11 mouse cellular contexts compared by ENCODE assay signal in the genomic region with DNA sequence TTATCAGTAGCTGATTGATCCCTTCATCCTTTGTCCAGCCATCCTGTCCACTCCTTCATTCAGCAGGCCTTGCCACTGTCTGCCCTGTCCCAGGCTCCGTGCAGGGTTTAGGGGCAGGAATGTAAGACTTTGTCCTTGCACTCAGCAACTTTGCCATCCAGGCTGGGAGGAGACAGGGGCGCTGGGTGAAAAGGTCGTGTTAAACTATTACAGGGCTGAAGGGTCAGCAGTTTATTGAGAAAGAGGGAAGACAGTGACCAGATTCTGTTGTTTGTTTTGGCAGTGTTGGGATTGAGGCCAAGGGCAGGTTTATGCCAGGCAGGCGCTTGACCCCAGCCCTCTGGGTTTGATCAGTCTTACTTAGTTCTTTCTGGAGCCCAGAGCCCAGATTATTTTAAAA. TPM values are rescaled to one million over a fixed set of nuclear protein-coding genes. Genes with fewer than 3 reads are reported as not detected.
DNase-seq lines count a peak whose midpoint lies in the region; ATAC-seq and TF ChIP-seq lines count a peak whose summit lies in the region.
"Had no signal": no experiment of that assay in that cellular context is flagged by ENCODE, and none has a peak within 500 bp of the region (broad histone marks: within the 10 kb centered on the region; RNA-seq: fewer than 3 reads in every experiment).

No protein-coding gene starts in this region.

- no peak overlapping the region for H3K4me3 ChIP-seq in lung, embryonic 16.5 days (ENCODE audit: low read length)
- no peak overlapping the region for H3K4me3 ChIP-seq in liver, embryonic 14.5 days (ENCODE audit: insufficient read depth in 1 of 2, low read depth in 2 of 2, low read length in 2 of 2)

- TF ChIP-seq EP300 in liver, embryonic 14.5 days (IDR thresholded peaks at IDR 0.05; ENCODE audit: low read depth): no peak

- ATAC-seq in lung, embryonic 16.5 days (ENCODE audit: low read depth): no peak
- 0 out of 2 replicates have a peak, but pooled peaks have one; percentile 42 for ATAC-seq in liver, embryonic 14.5 days (ENCODE audit: insufficient read depth)
- ATAC-seq in CD4-positive, CD25-positive, alpha-beta regulatory T cell, adult 4 months: no peak

- no peak overlapping the region for H3K27ac ChIP-seq in lung, embryonic 16.5 days (ENCODE audit: low read length)
- H3K27ac ChIP-seq in liver, embryonic 14.5 days: no peak overlapping the region
- H3K27ac ChIP-seq: stomach, postnatal 0 days had no signal

- 0 out of 2 replicates have a peak overlapping the region, but pooled peaks have one; percentile 29 for H3K9ac ChIP-seq in lung, embryonic 16.5 days (ENCODE audit: low read length)
- no peak overlapping the region for H3K9ac ChIP-seq in liver, embryonic 14.5 days (replicated peaks)

- H3K36me3 ChIP-seq in lung, embryonic 16.5 days (ENCODE audit: control insufficient read depth, insufficient read depth, low read length): peaks cover 34% of the 10 kb centered on the region
- H3K36me3 ChIP-seq in liver, embryonic 14.5 days (replicated peaks; ENCODE audit: control insufficient read depth, insufficient read depth, low read depth): no peaks in the 10 kb centered on the region; the same call in 1 of the 2 replicates

- H3K27me3 ChIP-seq in lung, embryonic 16.5 days (ENCODE audit: control insufficient read depth, insufficient read depth, low read depth, low read length): no peaks in the 10 kb centered on the region
- H3K27me3 ChIP-seq in liver, embryonic 14.5 days (ENCODE audit: control insufficient read depth, insufficient read depth, low read length): no peaks in the 10 kb centered on the region

- DNase-seq in adrenal gland, adult (ENCODE audit: inconsistent age in 2 of 2, low spot score in 1 of 2): peak; percentile 73 to 90
- no peak for DNase-seq in adrenal gland, postnatal 4 days (ENCODE audit: low spot score in 2 of 2)
- no peak for DNase-seq in lung, postnatal 4 days
- DNase-seq in kidney, adult 9 months: peak; percentile 97
- DNase-seq in liver, embryonic 14.5 days (ENCODE audit: low read depth in 3 of 3, low spot score in 3 of 3): peak; percentile 14 to 20 (median 19)
- no peak for DNase-seq in c-Kit-positive CD71-positive TER-119-positive erythroid progenitor cells, embryonic 14.5 days (ENCODE audit: low spot score)
- DNase-seq: cerebellum, adult 11 months had no signal

- TF ChIP-seq CTCF in liver, embryonic 14.5 days (IDR thresholded peaks at IDR 0.05; ENCODE audit: low read depth): no peak

- H3K4me1 ChIP-seq in lung, embryonic 16.5 days (replicated peaks; ENCODE audit: control insufficient read depth, insufficient read depth, low read length): no peaks in the 10 kb centered on the region
- peaks cover 0 to 6% of the 10 kb centered on the region in 2 experiments; a peak in 1 of 4 replicates for H3K4me1 ChIP-seq in liver, embryonic 14.5 days (replicated peaks; ENCODE audit: control insufficient read depth in 2 of 2, insufficient read depth in 2 of 2, low read length in 1 of 2)

- no peaks in the 10 kb centered on the region for H3K9me3 ChIP-seq in lung, embryonic 16.5 days (ENCODE audit: control insufficient read depth, low read length)
- H3K9me3 ChIP-seq in liver, embryonic 14.5 days (ENCODE audit: control insufficient read depth, low read length): no peaks in the 10 kb centered on the region
- H3K9me3 ChIP-seq: G1E had no signal

- no peak overlapping the region for H3K4me2 ChIP-seq in lung, embryonic 16.5 days (ENCODE audit: low read depth, low read length)
- H3K4me2 ChIP-seq in liver, embryonic 14.5 days (ENCODE audit: low read depth): no peak overlapping the region

- WGBS in lung, embryonic 16.5 days: 49% methylated on average over 4 of the region's 4 CpGs
- 62% methylated on average over 4 of the region's 4 CpGs for WGBS in liver, embryonic 14.5 days (ENCODE audit: insufficient replicate concordance)

RNA-seq across cellular contexts. Expression of gene Atp6v0e, which starts 25.2 kb away (rescaled TPM):
- total RNA-seq in adrenal gland, postnatal 4 days (2021): 100 to 1,000 TPM; 141 to 142 TPM
- polyA plus RNA-seq in lung, embryonic 16.5 days (2015; fragmentation: Nextera tagmentation; extraction: Ambion mirVana): 186 and 203 TPM in 2 replicates
- 99.3 and 118 TPM in 2 replicates for polyA plus RNA-seq in liver, embryonic 14.5 days (2012; rRNA removed)
- polyA plus RNA-seq in liver, embryonic 14.5 days (2014; fragmentation: Nextera tagmentation; extraction: Ambion mirVana): 204 and 209 TPM in 2 replicates
- 100 to 1,000 TPM; 354 to 386 TPM for polyA plus RNA-seq in CD4-positive, CD25-positive, alpha-beta regulatory T cell, adult 4 months (2017; shearing (Covaris generic))

Comparison
In these comparisons a context has a peak if more than half of its experiments do, and no peak if none do; other contexts are left out.
1. DNase-seq: peak in adrenal gland, adult (2 of 2), kidney, adult 9 months (single experiment) and liver, embryonic 14.5 days (3 of 3); none in adrenal gland, postnatal 4 days (0 of 2), lung, postnatal 4 days (0 of 2) and c-Kit-positive CD71-positive TER-119-positive erythroid progenitor cells, embryonic 14.5 days (single experiment).